Mouse (Mus musculus) heart, embryonic 14.5 days (tissue): ENCODE data around the gene Sox1. TPM values are rescaled to one million over a fixed set of nuclear protein-coding genes. Genes with fewer than 3 reads are reported as not detected.

Experiments used
- ATAC-seq: fragments of 200-750 bp; cut with Nextera tagmentation; 2 replicates; pipeline ENCODE4 v1.8.0; 2017; ENCODE audit warnings: low read depth, moderate TSS enrichment; ENCODE audit not compliant: insufficient number of reproducible peaks, insufficient read depth, low FRiP score
- H3K27ac ChIP-seq, 2 experiments: fragments of 200-500 bp in 1 of 2; fragments of 300-500 bp in 1 of 2; sonication (generic) in 1 of 2; replicated peaks in 1 of 2; 2 replicates each; pipeline ENCODE4 v1.5.1; 2012 to 2014; ENCODE audit warnings: low read depth in 2 of 2, low read length in 2 of 2, control low read depth in 1 of 2, mild to moderate bottlenecking in 1 of 2, mixed read lengths in 1 of 2; ENCODE audit not compliant: control insufficient read depth in 1 of 2, insufficient read depth in 1 of 2
- H3K27me3 ChIP-seq: fragments of 300-500 bp; sonication (generic); 2 replicates; pipeline ENCODE4 v1.6.1; 2014; ENCODE audit warnings: mild to moderate bottlenecking, low read length, control low read depth; ENCODE audit not compliant: control insufficient read depth, insufficient read depth
- H3K36me3 ChIP-seq: fragments of 300-500 bp; sonication (generic); 2 replicates; pipeline ENCODE4 v1.6.1; 2014; ENCODE audit warnings: mild to moderate bottlenecking, control low read depth, low read length, mixed read lengths; ENCODE audit not compliant: control insufficient read depth, insufficient read depth
- H3K4me1 ChIP-seq, 2 experiments: fragments of 200-500 bp in 1 of 2; fragments of 300-500 bp in 1 of 2; sonication (generic) in 1 of 2; 2 replicates each; pipeline ENCODE4 v1.6.1; 2012 to 2014; ENCODE audit warnings: low read length in 2 of 2, control low read depth in 1 of 2, mixed read lengths in 1 of 2; ENCODE audit not compliant: control insufficient read depth in 2 of 2, insufficient read depth in 2 of 2
- H3K4me2 ChIP-seq: fragments of 300-500 bp; sonication (generic); 2 replicates; pipeline ENCODE4 v1.6.1; 2014; ENCODE audit warnings: mild to moderate bottlenecking, low read length
- H3K4me3 ChIP-seq, 2 experiments: fragments of 200-500 bp in 1 of 2; fragments of 300-500 bp in 1 of 2; sonication (generic) in 1 of 2; 2 replicates each; pipeline ENCODE4 v1.5.1; 2012 to 2014; ENCODE audit warnings: low read length in 2 of 2, mild to moderate bottlenecking in 2 of 2, control low read depth in 1 of 2, low read depth in 1 of 2, moderate library complexity in 1 of 2; ENCODE audit not compliant: control insufficient read depth in 1 of 2, insufficient read depth in 1 of 2
- H3K9ac ChIP-seq: fragments of 300-500 bp; sonication (generic); 2 replicates; pipeline ENCODE4 v1.6.1; 2014; ENCODE audit warnings: mild to moderate bottlenecking, low read length
- H3K9me3 ChIP-seq: fragments of 300-500 bp; sonication (generic); 2 replicates; pipeline ENCODE4 v1.6.1; 2016; ENCODE audit warnings: low read length, control low read depth; ENCODE audit not compliant: control insufficient read depth
- WGBS: fragments of 180-500 bp; shearing (Covaris S2); extraction: QIAGEN DNeasy Blood & Tissue Kit; methylation state at CpG from one replicate; pipeline ENCODE4 v1.1.7; 2014; 5-methylcytosine and 5-hydroxymethylcytosine counted together
- polyA plus RNA-seq: library from polyadenylated mRNA; unstranded; fragments of >200 nt; fragmentation: Nextera tagmentation; extraction: Ambion mirVana; gene quantifications from 2 replicates; pipeline ENCODE4 v1.2.1, GENCODE M21; 2014

The Sox1 gene
- polyA plus RNA-seq, 1 experiment from 2014 or later: not detected

GRCm38 (mm10) chr8:12385686-12386488, 9.2 kb upstream of the Sox1 start:
- no peak for ATAC-seq
- H3K4me3 ChIP-seq: peak overlapping the region; percentile 8 to 33; a peak in 3 of 4 replicates
- no peak overlapping the region for H3K27ac ChIP-seq
- peak overlapping the region; percentile 60 for H3K4me2 ChIP-seq
- WGBS: under 1% methylated on average over 74 of the region's 74 CpGs
- H3K4me1 ChIP-seq: peaks cover 7 to 21% of the 10 kb centered on the region in 2 experiments; a peak in 3 of 4 replicates
- H3K27me3 ChIP-seq: peaks cover 98% of the 10 kb centered on the region
- no peaks in the 10 kb centered on the region for H3K36me3 ChIP-seq
- no peak overlapping the region for H3K9ac ChIP-seq
- no peaks in the 10 kb centered on the region for H3K9me3 ChIP-seq

GRCm38 (mm10) chr8:12386530-12387222, 8.4 kb upstream of the Sox1 start:
- Histone ChIP-seq H3K9me3 (no peaks in the 10 kb centered on the region), H3K36me3 (no peaks in the 10 kb centered on the region), H3K27me3 (peaks cover 98% of the 10 kb centered on the region), H3K4me1 (peaks cover 7 to 21% of the 10 kb centered on the region in 2 experiments; a peak in 3 of 4 replicates), H3K27ac (no peak overlapping the region), H3K9ac (no peak overlapping the region), H3K4me2 (no peak overlapping the region), H3K4me3 (0 out of 4 replicates have a peak overlapping the region, but pooled peaks of 1 of the 2 experiments have one; percentile 33)
- ATAC-seq: no peak
- WGBS: under 1% methylated on average over 32 of the region's 32 CpGs

GRCm38 (mm10) chr8:12387223-12387860, 7.8 kb upstream of the Sox1 start:
- H3K36me3 ChIP-seq: no peaks in the 10 kb centered on the region
- no peaks in the 10 kb centered on the region for H3K9me3 ChIP-seq
- H3K27me3 ChIP-seq: peaks cover 98% of the 10 kb centered on the region
- WGBS: 2% methylated on average over 12 of the region's 13 CpGs
- H3K4me2 ChIP-seq: no peak overlapping the region
- no peak for ATAC-seq
- no peak overlapping the region for H3K27ac ChIP-seq
- no peak overlapping the region for H3K9ac ChIP-seq
- no peak overlapping the region for H3K4me3 ChIP-seq
- peaks cover 7 to 21% of the 10 kb centered on the region in 2 experiments; a peak in 3 of 4 replicates for H3K4me1 ChIP-seq

GRCm38 (mm10) chr8:12387901-12388300, 7.2 kb upstream of the Sox1 start:
- Histone ChIP-seq H3K9ac (no peak overlapping the region), H3K9me3 (no peaks in the 10 kb centered on the region), H3K27me3 (peaks cover 98% of the 10 kb centered on the region), H3K36me3 (no peaks in the 10 kb centered on the region), H3K4me2 (no peak overlapping the region), H3K4me1 (peaks cover 7 to 21% of the 10 kb centered on the region in 2 experiments; a peak in 3 of 4 replicates), H3K4me3 (no peak overlapping the region), H3K27ac (no peak overlapping the region)
- 5% methylated on average over 4 of the region's 4 CpGs for WGBS
- no peak for ATAC-seq

DNA sequence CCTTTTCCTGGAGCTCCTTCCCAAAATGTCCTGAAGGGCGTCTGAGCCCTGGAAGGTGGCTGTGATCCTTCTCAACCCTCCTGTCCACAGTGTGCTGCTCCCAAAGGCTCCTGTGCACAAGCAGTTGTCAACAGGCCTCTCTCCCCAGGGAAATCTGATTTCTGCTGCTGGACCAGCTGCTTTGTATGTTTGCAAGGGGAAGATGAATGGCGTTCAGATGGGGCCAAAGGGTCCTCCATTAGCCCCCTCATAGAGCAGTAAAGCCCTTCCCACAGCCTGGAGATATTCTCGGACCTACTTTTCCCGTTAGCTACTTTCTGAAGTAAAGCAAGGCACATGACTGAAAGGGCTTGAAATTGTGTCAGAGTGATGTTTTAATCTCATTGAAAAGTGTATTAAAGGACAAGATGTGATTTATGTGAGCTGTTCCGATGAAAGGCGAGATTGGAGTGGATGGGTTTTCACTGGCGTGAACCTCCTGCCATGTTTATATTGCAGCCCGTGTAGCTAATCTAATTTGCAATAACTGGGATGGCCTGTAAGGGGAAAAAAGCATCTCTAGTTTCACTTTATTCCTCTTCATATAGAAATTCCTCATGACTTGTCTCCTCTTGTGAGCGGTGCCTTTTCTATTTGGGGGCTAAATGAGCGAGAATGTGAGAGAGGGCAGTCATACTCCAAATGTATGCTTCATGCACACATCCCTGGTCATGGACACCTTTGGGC, 6.5 kb upstream of the Sox1 start:
- ATAC-seq: no peak
- Histone ChIP-seq H3K27me3 (peaks cover 98% of the 10 kb centered on the region), H3K4me3 (no peak overlapping the region), H3K36me3 (no peaks in the 10 kb centered on the region), H3K9me3 (no peaks in the 10 kb centered on the region), H3K4me1 (peaks cover 7 to 21% of the 10 kb centered on the region in 2 experiments; a peak in 3 of 4 replicates), H3K27ac (no peak overlapping the region), H3K4me2 (no peak overlapping the region), H3K9ac (no peak overlapping the region)
- WGBS: 6% methylated on average over 10 of the region's 10 CpGs

DNA sequence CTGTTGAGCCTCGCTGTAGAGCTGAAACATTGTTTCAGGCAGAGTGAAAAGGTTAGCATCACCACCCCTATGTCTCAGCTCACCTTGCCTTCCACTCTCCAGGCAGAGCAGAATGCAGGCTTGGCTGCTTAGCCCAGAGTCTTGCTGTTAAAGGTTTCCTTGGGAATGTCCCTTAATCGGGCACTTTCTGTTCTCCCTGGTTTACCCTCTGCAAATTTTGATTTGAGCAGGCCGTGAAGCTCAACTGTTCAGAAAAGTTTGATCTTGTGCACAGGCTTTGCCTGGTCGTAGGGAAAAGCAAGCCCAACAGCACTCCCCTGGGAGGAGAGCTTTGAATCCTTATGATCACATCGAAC, 6.0 kb upstream of the Sox1 start:
- H3K27ac ChIP-seq: no peak overlapping the region
- peaks cover 5 to 18% of the 10 kb centered on the region in 2 experiments; a peak in 3 of 4 replicates for H3K4me1 ChIP-seq
- H3K27me3 ChIP-seq: peaks cover 98% of the 10 kb centered on the region
- ATAC-seq: no peak
- H3K36me3 ChIP-seq: no peaks in the 10 kb centered on the region
- no peak overlapping the region for H3K4me2 ChIP-seq
- H3K9ac ChIP-seq: no peak overlapping the region
- WGBS: 1% methylated on average over 5 of the region's 5 CpGs
- H3K4me3 ChIP-seq: no peak overlapping the region
- H3K9me3 ChIP-seq: no peaks in the 10 kb centered on the region
